Mouse (Mus musculus): ENCODE results near the gene Cbx1.

Cbx1 gene

GRCm38 (mm10) chr11:96788871-96789795 lies at the start of gene Cbx1:
Cbx1 (plus strand) TSS chr11:96789127.
- in situ Hi-C loops (cut with MboI, MseI), result no loop called here

- in situ Hi-C loops (cut with MboI, MseI), result no loop called here
Measured at GRCm38 (mm10) chr11:96740796-96741195, 48.1 kb upstream of the Cbx1 start.

- in situ Hi-C loops (cut with MboI, MseI), result no loop called here
Measured at GRCm38 (mm10) chr11:96741995-96742394, 46.9 kb upstream of the Cbx1 start.

- in situ Hi-C loops (cut with MboI, MseI), result no loop called here
Measured at GRCm38 (mm10) chr11:96743000-96743399, 45.9 kb upstream of the Cbx1 start.

DNA sequence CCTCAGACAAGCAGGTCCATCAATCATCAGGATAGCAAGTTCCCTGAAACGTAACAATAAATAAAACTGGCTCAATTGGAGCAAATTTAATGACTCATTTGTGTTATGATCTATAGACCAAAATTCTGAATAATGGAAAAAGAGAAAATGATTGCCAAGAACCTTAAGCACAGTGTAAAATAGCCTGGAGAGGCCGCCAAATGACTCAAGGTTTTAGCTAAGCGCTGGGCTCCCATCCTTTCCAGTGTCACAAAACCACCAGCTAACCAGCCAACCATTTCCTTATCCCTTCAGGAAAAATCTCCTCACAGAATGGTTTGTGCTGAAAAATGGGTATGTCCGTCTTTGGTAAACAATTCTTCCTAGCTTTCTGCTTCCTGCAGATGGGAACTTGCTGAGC lies 45.0 kb upstream of the Cbx1 start:
- in situ Hi-C loops (cut with MboI, MseI), result no loop called here

DNA sequence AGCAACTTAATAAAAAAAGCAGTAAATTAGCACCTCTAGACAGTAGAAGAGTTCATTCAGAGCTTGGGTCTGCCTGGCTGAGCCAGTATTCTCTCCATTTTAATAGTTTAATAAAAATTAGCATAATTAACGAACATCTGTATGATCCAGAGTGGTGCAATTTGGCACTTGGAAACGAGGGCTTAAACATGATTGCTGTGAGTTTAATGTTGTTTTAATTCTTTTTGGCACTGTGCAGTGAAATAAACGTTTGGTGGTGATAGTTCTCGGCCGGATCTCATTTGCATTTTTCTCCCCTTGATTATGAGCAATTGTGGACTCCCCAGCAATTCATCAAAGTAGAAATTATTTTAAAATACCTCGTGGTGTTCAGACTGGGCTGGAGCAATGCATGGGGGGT lies 42.3 kb upstream of the Cbx1 start:
- in situ Hi-C loops (cut with MboI, MseI), result no loop called here

DNA sequence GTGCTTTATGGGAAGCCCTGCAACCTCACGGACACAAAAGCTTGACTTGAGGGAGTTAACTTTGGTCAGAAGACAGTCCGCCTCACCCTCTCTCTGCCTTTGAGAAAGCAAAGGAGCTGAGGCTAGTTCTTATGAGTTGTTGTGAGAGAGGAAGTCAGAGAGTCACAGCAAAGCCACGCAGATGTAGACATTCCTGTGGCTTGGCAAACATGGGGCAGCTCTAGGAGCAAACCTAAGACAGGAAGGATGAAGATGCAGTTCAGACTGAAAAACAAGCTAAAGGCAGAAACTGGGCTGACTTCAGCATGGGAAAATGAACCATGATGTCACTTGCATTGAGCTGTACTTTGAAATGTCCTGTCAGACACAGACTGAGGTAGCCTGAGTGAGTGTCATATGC lies 41.4 kb upstream of the Cbx1 start:
- in situ Hi-C loops (cut with MboI, MseI), result no loop called here

GRCm38 (mm10) chr11:96755298-96755697 lies 33.6 kb upstream of the Cbx1 start:
- in situ Hi-C loops (cut with MboI, MseI), result no loop called here

DNA sequence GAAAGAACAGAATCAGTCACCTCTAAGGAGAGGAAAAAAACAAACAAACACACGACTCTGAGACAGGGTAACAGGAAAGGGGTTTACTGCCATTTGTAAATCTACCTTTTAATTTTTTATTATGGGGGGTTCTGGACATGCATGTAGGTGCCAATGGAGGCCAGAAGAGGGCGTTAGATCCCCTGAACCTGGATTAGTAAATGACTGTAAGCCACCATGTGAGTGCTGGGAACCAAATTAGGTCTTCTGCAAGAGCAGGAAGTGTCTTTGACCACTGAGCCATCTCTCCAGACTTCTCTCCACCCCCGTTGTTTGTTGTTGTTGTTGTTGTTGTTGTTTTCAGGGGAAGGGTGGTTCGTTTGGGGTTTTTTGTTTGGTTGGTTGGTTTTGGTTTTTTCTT lies 31.5 kb upstream of the Cbx1 start:
- in situ Hi-C loops (cut with MboI, MseI), result no loop called here

- in situ Hi-C loops (cut with MboI, MseI), result no loop called here
Measured at GRCm38 (mm10) chr11:96758402-96758801, 30.5 kb upstream of the Cbx1 start.

GRCm38 (mm10) chr11:96760042-96760441 lies 28.9 kb upstream of the Cbx1 start:
- in situ Hi-C loops (cut with MboI, MseI), result no loop called here

- in situ Hi-C loops (cut with MboI, MseI), result no loop called here
Measured at GRCm38 (mm10) chr11:96761984-96762383, 26.9 kb upstream of the Cbx1 start.

DNA sequence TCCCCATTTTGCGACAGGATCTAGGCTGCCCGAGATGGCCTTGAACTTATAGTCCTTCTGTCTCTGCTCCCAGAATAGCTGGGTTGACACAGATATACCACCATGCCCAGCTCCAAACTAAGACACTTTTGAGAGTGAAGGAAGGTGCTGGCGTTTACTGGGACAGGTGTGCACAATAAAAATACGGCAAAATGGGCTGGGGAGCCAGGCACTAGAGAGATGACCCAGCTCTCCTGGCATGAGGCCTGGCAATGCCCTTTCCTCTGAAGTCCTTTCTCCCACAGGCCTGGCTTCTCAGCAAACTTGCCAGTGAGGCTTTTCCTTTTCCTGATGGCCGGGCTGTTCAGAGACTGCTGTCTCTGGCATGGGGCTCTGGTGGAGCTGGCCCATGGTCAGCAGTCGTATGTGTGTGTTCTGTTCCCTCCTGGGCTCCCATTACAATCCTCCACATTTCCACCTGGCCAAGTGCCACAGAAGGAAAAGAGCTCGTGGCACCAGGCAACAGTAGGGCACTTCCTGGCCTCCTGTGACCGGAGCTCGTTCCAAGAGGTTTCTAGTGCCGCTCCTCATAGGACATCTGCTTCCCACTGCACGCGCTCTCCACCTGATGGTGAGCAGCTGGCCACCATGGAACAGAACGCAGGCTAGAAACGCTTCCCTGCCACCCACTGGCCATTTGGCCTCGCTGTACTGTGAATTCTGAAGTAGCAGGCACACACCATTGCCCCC lies 26.0 kb upstream of the Cbx1 start:
- in situ Hi-C loops (cut with MboI, MseI), result no loop called here

GRCm38 (mm10) chr11:96764511-96765350 lies 24.2 kb upstream of the Cbx1 start:
- in situ Hi-C loops (cut with MboI, MseI), result no loop called here

DNA sequence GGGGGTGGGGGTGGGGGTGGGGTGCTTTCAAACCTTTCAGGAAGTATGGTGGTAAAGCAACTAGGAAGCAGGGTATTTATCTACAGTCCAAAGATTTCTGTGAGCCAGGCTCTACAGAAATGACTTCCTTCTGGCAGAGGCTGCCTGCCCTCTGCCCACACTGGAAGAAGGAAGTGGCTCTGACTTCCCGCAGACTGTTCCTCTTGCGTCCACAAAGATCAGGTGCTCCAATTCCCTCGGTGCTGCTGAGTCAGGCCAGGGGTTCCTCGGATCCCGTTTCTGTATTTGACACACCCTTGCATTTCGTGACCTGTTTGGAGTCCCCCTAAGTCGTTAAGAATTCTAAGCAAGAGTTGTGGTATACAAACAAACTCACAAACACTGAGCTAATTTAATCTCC lies 23.3 kb upstream of the Cbx1 start:
- in situ Hi-C loops (cut with MboI, MseI), result no loop called here

GRCm38 (mm10) chr11:96766555-96766954 lies 22.4 kb upstream of the Cbx1 start:
- in situ Hi-C loops (cut with MboI, MseI), result no loop called here

DNA sequence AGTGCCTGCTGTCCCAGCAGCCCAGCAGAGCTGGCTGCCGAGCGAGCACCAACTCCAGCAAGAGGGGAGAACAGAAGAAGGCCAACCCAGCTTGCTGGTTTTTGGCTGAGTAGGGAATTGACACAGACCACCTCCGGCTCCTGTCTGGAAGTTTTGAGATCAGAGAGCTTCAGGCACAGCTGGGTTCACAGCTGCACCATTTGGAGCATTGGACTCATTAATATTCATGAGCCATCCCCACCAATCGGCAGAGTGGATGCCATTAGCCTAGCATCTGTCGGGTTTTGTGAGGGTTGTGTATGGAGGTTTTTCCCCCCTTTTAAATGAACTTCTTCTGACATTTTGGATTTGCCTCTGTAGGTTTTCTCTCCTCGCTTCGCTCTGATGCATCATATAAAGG lies 21.8 kb upstream of the Cbx1 start:
- in situ Hi-C loops (cut with MboI, MseI), result no loop called here

- in situ Hi-C loops (cut with MboI, MseI), result no loop called here
Measured at GRCm38 (mm10) chr11:96768240-96768639, 20.7 kb upstream of the Cbx1 start.

GRCm38 (mm10) chr11:96771274-96771975 lies 17.5 kb upstream of the Cbx1 start:
- in situ Hi-C loops (cut with MboI, MseI), result no loop called here

DNA sequence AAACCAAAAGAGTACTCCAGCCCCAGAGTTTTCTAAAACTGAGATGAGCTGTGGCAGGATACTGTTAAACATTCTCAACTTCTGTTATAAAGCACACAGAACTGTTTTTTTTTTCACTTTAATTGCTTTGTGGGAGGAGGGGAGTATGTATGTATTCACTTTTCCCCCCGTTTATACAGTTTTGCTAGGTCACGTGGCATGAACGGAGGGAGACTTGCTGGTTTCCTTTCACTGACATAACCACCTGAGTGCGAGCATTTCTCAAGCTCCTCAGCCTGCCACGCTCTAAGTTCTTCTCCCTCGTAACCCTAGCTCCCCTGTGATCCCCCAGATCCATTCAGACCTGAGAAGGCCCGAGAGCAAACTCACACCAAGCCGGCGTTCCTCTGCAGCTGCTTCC lies 16.5 kb upstream of the Cbx1 start:
- in situ Hi-C loops (cut with MboI, MseI), result no loop called here

- in situ Hi-C loops (cut with MboI, MseI), result no loop called here
Measured at GRCm38 (mm10) chr11:96774536-96774935, 14.4 kb upstream of the Cbx1 start.

All from T-helper 2 cell (primary cell).